Mouse (Mus musculus) embryonic facial prominence, embryonic 13.5 days (tissue): ENCODE measurements around the gene Rapgefl1. TPM values are rescaled to one million over a fixed set of nuclear protein-coding genes. Genes with fewer than 3 reads are reported as not detected.
"Not testable (repeated sequence)": the region's sequence is repeated elsewhere in the genome, so short reads cannot be mapped to it uniquely, and the experiment has no call there.

ENCODE experiments used
- ATAC-seq: fragments of 200-750 bp; cut with Nextera tagmentation; 2 replicates; pipeline ENCODE4 v1.8.0; 2017; ENCODE audit warnings: low read depth; ENCODE audit not compliant: insufficient number of reproducible peaks, insufficient read depth, low FRiP score, low TSS enrichment
- H3K27ac ChIP-seq: fragments of 300-500 bp; sonication (generic); 2 replicates; pipeline ENCODE4 v1.5.1; 2015; ENCODE audit warnings: moderate library complexity, mild to moderate bottlenecking, inconsistent platforms
- H3K27me3 ChIP-seq: fragments of 300-500 bp; sonication (generic); 2 replicates; pipeline ENCODE4 v1.6.1; 2015; ENCODE audit warnings: mild to moderate bottlenecking, inconsistent platforms
- H3K36me3 ChIP-seq: fragments of 300-500 bp; sonication (generic); 2 replicates; pipeline ENCODE4 v1.6.1; 2015; ENCODE audit warnings: mild to moderate bottlenecking, inconsistent platforms
- H3K4me1 ChIP-seq: fragments of 300-500 bp; sonication (generic); 2 replicates; pipeline ENCODE4 v1.6.1; 2015; ENCODE audit warnings: inconsistent platforms
- H3K4me2 ChIP-seq: fragments of 300-500 bp; sonication (generic); 2 replicates; pipeline ENCODE4 v1.6.1; 2015; ENCODE audit warnings: moderate library complexity, mild to moderate bottlenecking, inconsistent platforms
- H3K4me3 ChIP-seq: fragments of 300-500 bp; sonication (generic); 2 replicates; pipeline ENCODE4 v1.5.1; 2015; ENCODE audit warnings: mild to moderate bottlenecking, inconsistent platforms
- H3K9ac ChIP-seq: fragments of 300-500 bp; sonication (generic); 2 replicates; pipeline ENCODE4 v1.6.1; 2015; ENCODE audit warnings: mild to moderate bottlenecking, inconsistent platforms
- H3K9me3 ChIP-seq: fragments of 300-500 bp; sonication (generic); 2 replicates; pipeline ENCODE4 v1.6.1; 2016; ENCODE audit warnings: inconsistent platforms
- WGBS: fragments of 180-500 bp; shearing (Covaris S2); methylation state at CpG from one replicate; pipeline ENCODE4 v1.1.7; 2015; ENCODE audit warnings: mixed read lengths; 5-methylcytosine and 5-hydroxymethylcytosine counted together
- polyA plus RNA-seq: library from polyadenylated mRNA; unstranded; fragments of >200 nt; fragmentation: Nextera tagmentation; extraction: Ambion mirVana; gene quantifications from 2 replicates; pipeline ENCODE4 v1.2.1, GENCODE M21; 2015

Gene Rapgefl1
- polyA plus RNA-seq, 1 experiment from 2014 or later: 4.7 TPM

GRCm38 (mm10) chr11:98820968-98821367, 15.6 kb upstream of the Rapgefl1 start:
- H3K4me2 ChIP-seq: no peak overlapping the region
- no peak overlapping the region for H3K9ac ChIP-seq
- no peak overlapping the region for H3K4me3 ChIP-seq
- 98% methylated on average over 5 of the region's 5 CpGs for WGBS
- no peaks in the 10 kb centered on the region for H3K4me1 ChIP-seq
- ATAC-seq: no peak
- H3K36me3 ChIP-seq: peaks cover 96% of the 10 kb centered on the region
- H3K27me3 ChIP-seq: no peaks in the 10 kb centered on the region
- H3K9me3 ChIP-seq: no peaks in the 10 kb centered on the region
- no peak overlapping the region for H3K27ac ChIP-seq

DNA sequence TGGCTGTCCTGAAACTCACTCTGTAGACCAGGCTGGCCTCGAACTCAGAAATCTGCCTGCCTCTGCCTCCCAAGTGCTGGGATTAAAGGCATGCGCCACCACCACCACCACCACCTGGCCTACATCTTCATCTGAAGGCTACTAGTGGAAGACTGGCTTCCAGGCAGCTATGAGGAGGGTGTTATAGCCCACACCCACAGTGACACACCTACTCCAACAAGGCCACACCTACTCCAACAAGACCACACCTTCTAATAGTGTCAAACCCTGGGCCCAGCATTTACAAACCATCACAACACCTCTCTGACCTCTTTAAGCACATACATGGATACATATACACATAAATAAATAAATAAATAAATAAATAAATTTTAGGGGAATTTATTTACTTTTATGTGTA, 10.5 kb upstream of the Rapgefl1 start:
- not testable (repeated sequence) for H3K27me3 ChIP-seq, H3K9ac ChIP-seq, H3K27ac ChIP-seq, H3K4me1 ChIP-seq, ATAC-seq, H3K4me2 ChIP-seq, H3K9me3 ChIP-seq, H3K4me3 ChIP-seq
- 98% methylated on average over 2 of the region's 2 CpGs for WGBS
- peaks cover 89% of the 10 kb centered on the region for H3K36me3 ChIP-seq

- Histone ChIP-seq H3K27ac (no peak overlapping the region), H3K4me2 (no peak overlapping the region), H3K9me3 (no peaks in the 10 kb centered on the region), H3K4me3 (no peak overlapping the region), H3K9ac (no peak overlapping the region), H3K27me3 (no peaks in the 10 kb centered on the region), H3K4me1 (no peaks in the 10 kb centered on the region), H3K36me3 (peaks cover 89% of the 10 kb centered on the region)
- 88% methylated on average over 2 of the region's 2 CpGs for WGBS
- no peak for ATAC-seq
Observed at GRCm38 (mm10) chr11:98827877-98828276, 8.7 kb upstream of the Rapgefl1 start.

GRCm38 (mm10) chr11:98829091-98829775, 7.4 kb upstream of the Rapgefl1 start:
- Histone ChIP-seq H3K9ac (no peak overlapping the region; the same call in 1 of the 2 replicates), H3K27me3 (no peaks in the 10 kb centered on the region), H3K27ac (no peak overlapping the region), H3K4me2 (no peak overlapping the region), H3K9me3 (no peaks in the 10 kb centered on the region), H3K36me3 (peaks cover 90% of the 10 kb centered on the region), H3K4me1 (no peaks in the 10 kb centered on the region), H3K4me3 (no peak overlapping the region)
- ATAC-seq: no peak
- WGBS: 76% methylated on average over 12 of the region's 12 CpGs

- Histone ChIP-seq H3K9ac (no peak overlapping the region; the same call in 1 of the 2 replicates), H3K4me1 (peaks cover 4% of the 10 kb centered on the region; the same call in 1 of the 2 replicates), H3K27me3 (no peaks in the 10 kb centered on the region), H3K36me3 (peaks cover 90% of the 10 kb centered on the region), H3K4me2 (no peak overlapping the region), H3K4me3 (no peak overlapping the region), H3K9me3 (no peaks in the 10 kb centered on the region), H3K27ac (no peak overlapping the region)
- 79% methylated on average over 4 of the region's 4 CpGs for WGBS
- ATAC-seq: no peak
Observed at GRCm38 (mm10) chr11:98829875-98830274, 6.7 kb upstream of the Rapgefl1 start.

DNA sequence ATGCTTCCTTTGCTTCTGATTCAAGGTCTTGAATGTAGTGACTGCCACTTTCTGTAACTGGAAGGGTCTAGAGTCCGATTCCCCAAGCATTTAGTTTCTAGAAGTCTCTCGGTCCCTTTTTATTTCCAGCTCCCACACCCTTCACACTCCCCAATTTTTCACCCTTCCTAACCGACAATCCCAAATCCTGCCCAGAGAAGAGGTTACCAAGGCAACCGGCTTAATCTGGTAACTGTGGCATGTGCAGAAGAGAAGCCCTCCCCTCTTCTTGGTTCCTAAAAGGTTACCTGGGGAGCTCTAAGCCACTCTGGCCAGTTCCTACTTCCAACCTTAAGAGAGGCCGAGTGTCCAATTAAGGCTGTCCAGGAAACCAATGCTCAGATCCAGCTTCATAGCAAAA, 1.3 kb upstream of the Rapgefl1 start:
- Histone ChIP-seq H3K4me3 (no peak overlapping the region), H3K4me2 (no peak overlapping the region), H3K27ac (no peak overlapping the region), H3K36me3 (peaks cover 41% of the 10 kb centered on the region), H3K4me1 (peaks cover 38% of the 10 kb centered on the region), H3K27me3 (peaks cover 34% of the 10 kb centered on the region), H3K9ac (no peak overlapping the region), H3K9me3 (no peaks in the 10 kb centered on the region)
- no peak for ATAC-seq
- 49% methylated on average over 5 of the region's 5 CpGs for whole genome bisulfite sequencing

DNA sequence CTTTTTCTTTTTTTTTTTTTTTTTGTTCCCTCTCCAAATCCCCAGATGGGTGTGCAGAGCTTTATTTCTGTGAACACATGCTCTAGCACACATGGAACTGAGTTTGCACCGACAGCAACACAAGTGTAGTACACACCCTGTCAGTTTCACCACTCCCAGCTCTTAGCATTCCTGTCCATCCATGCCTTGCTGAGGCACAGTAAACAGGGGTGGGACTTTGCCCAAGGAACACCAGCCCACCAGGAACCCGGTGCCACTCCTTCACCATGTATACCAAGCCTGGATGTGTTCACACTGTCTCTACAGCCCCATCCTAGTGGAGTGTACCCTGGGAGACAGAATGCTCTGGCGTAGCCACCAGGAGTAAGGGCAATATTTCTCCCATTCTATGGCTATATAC, 860 bp upstream of the Rapgefl1 start:
- Histone ChIP-seq H3K4me1 (peaks cover 38% of the 10 kb centered on the region), H3K27me3 (peaks cover 34% of the 10 kb centered on the region), H3K9ac (no peak overlapping the region), H3K36me3 (peaks cover 41% of the 10 kb centered on the region), H3K4me2 (0 out of 2 replicates have a peak overlapping the region, but pooled peaks have one; percentile 97), H3K27ac (peak overlapping the region; percentile 22; the same call in 1 of the 2 replicates), H3K9me3 (no peaks in the 10 kb centered on the region), H3K4me3 (no peak overlapping the region)
- 58% methylated on average over 3 of the region's 3 CpGs for WGBS
- no peak for ATAC-seq

DNA sequence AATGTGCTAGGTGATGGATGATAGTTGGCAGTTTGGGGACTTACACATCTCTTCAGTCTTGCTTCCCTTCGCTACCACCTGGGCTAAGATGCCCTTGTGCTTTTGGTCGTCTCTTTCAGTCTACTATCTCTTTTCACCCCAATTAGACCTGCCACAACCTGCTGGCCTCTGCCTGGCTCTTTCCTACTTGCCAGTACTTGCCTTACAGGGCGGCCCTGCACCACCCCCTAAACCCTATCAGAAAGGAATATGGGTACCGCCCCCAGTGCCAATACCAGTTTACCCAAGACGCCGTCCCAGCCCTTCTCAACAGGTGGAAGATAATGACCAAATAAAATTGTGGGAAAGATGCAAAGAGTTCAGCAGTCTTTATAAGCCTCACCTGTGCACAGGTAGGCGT, 457 bp upstream of the Rapgefl1 start:
- H3K27ac ChIP-seq: peak overlapping the region; percentile 22; the same call in 1 of the 2 replicates
- ATAC-seq: no peak
- 25% methylated on average over 7 of the region's 7 CpGs for WGBS

GRCm38 (mm10) chr11:98837231-98837704, 683 bp downstream of the Rapgefl1 start:
- peak overlapping the region; percentile 80 for H3K4me3 ChIP-seq
- H3K9me3 ChIP-seq: no peaks in the 10 kb centered on the region
- H3K36me3 ChIP-seq: peaks cover 27% of the 10 kb centered on the region
- H3K4me1 ChIP-seq: peaks cover 38% of the 10 kb centered on the region
- H3K4me2 ChIP-seq: peak overlapping the region; percentile 97
- H3K27me3 ChIP-seq: peaks cover 34% of the 10 kb centered on the region
- WGBS: 1% methylated on average over 24 of the region's 29 CpGs
- ATAC-seq: 0 out of 2 replicates have a peak, but pooled peaks have one; percentile 38
- H3K27ac ChIP-seq: no peak overlapping the region
- peak overlapping the region; percentile 83 for H3K9ac ChIP-seq

More for the DNA sequence above, 457 bp upstream of the Rapgefl1 start:
- peak overlapping the region; percentile 97 for H3K4me2 ChIP-seq
- peak overlapping the region; percentile 80 for H3K4me3 ChIP-seq
- no peaks in the 10 kb centered on the region for H3K9me3 ChIP-seq
- peak overlapping the region; percentile 83; the same call in 1 of the 2 replicates for H3K9ac ChIP-seq
- H3K27me3 ChIP-seq: peaks cover 34% of the 10 kb centered on the region
- H3K36me3 ChIP-seq: peaks cover 38% of the 10 kb centered on the region
- H3K4me1 ChIP-seq: peaks cover 38% of the 10 kb centered on the region

DNA sequence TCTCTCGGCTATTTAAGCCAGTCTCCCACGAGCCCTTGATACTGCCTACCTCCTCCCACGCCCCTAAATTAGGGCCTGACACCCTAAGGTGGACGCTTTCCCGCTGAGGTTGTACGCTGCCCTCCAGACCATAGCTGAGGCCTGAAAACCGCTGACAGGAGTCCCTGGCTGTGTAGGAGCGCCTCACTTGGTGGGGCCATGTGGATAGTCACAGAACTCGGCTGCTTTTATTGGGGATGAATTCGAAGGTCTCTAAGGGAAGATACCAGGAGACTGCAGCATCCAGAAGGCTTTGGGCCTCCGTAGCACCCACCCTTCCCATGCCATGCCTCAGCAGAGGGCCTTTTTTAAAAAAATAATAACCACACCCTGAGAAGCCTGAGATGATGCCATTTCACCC, 1.3 kb downstream of the Rapgefl1 start:
- Histone ChIP-seq H3K27me3 (peaks cover 34% of the 10 kb centered on the region), H3K36me3 (peaks cover 20% of the 10 kb centered on the region), H3K4me2 (peak overlapping the region; percentile 97), H3K4me3 (peak overlapping the region; percentile 80), H3K4me1 (peaks cover 38% of the 10 kb centered on the region), H3K9me3 (no peaks in the 10 kb centered on the region), H3K9ac (0 out of 2 replicates have a peak overlapping the region, but pooled peaks have one; percentile 83), H3K27ac (no peak overlapping the region)
- WGBS: 44% methylated on average over 11 of the region's 11 CpGs
- ATAC-seq: no peak

GRCm38 (mm10) chr11:98838512-98838911, 1.9 kb downstream of the Rapgefl1 start:
- no peak overlapping the region for H3K4me2 ChIP-seq
- no peak overlapping the region for H3K4me3 ChIP-seq
- no peaks in the 10 kb centered on the region for H3K9me3 ChIP-seq
- H3K36me3 ChIP-seq: peaks cover 14% of the 10 kb centered on the region
- H3K27ac ChIP-seq: no peak overlapping the region
- ATAC-seq: no peak
- 0 out of 2 replicates have a peak overlapping the region, but pooled peaks have one; percentile 40 for H3K9ac ChIP-seq
- 65% methylated on average over 9 of the region's 9 CpGs for WGBS
- peaks cover 38% of the 10 kb centered on the region for H3K4me1 ChIP-seq
- peaks cover 34% of the 10 kb centered on the region for H3K27me3 ChIP-seq

GRCm38 (mm10) chr11:98839402-98839801, 2.8 kb downstream of the Rapgefl1 start:
- 0 out of 2 replicates have a peak, but pooled peaks cover 6% of the 10 kb centered on the region for H3K36me3 ChIP-seq
- no peak overlapping the region for H3K4me3 ChIP-seq
- WGBS: 44% methylated on average over 6 of the region's 6 CpGs
- H3K9me3 ChIP-seq: no peaks in the 10 kb centered on the region
- no peak overlapping the region for H3K27ac ChIP-seq
- H3K4me2 ChIP-seq: peak overlapping the region; percentile 30
- no peak for ATAC-seq
- 0 out of 2 replicates have a peak overlapping the region, but pooled peaks have one; percentile 12 for H3K9ac ChIP-seq
- peaks cover 38% of the 10 kb centered on the region for H3K4me1 ChIP-seq
- H3K27me3 ChIP-seq: peaks cover 34% of the 10 kb centered on the region
